Mouse (Mus musculus) small intestine, adult 2 months (tissue): Measurements from ENCODE around the gene Bsdc1. TPM values are rescaled to one million over a fixed set of nuclear protein-coding genes. Genes with fewer than 3 reads are reported as not detected.

ENCODE experiments used
- H3K27ac ChIP-seq: fragments of 200-500 bp; 2 replicates; pipeline ENCODE4 v1.5.1; 2012; ENCODE audit warnings: low read depth, low read length, control low read depth, inconsistent platforms; ENCODE audit not compliant: insufficient read depth
- H3K27me3 ChIP-seq: fragments of 200-500 bp; 2 replicates; pipeline ENCODE4 v1.6.1; 2012; ENCODE audit warnings: mild to moderate bottlenecking, moderate library complexity, low read length, inconsistent platforms; ENCODE audit not compliant: control insufficient read depth, insufficient read depth
- H3K36me3 ChIP-seq: fragments of 200-500 bp; 2 replicates; pipeline ENCODE4 v1.6.1; 2012; ENCODE audit warnings: mild to moderate bottlenecking, low read length, control low read depth, inconsistent platforms; ENCODE audit not compliant: control insufficient read depth, insufficient read depth
- H3K4me1 ChIP-seq: fragments of 200-500 bp; 2 replicates; pipeline ENCODE4 v1.6.1; 2012; ENCODE audit warnings: low read length, inconsistent platforms, mixed read lengths; ENCODE audit not compliant: control insufficient read depth, insufficient read depth, insufficient read length
- H3K4me3 ChIP-seq: fragments of 200-500 bp; 2 replicates; pipeline ENCODE4 v1.5.1; 2012; ENCODE audit warnings: low read depth, mild to moderate bottlenecking, control low read depth, inconsistent platforms, low read length, moderate library complexity
- CTCF ChIP-seq: fragments of 200-500 bp; IDR thresholded peaks from 2 replicates; pipeline ENCODE4 v1.5.1; 2012; ENCODE audit warnings: low read depth, mild to moderate bottlenecking, control low read depth, inconsistent platforms, low read length, moderate library complexity, mixed read lengths; ENCODE audit not compliant: insufficient replicate concordance, insufficient read length; ENCODE audit errors: extremely low read depth
- POLR2A ChIP-seq: fragments of 200-500 bp; IDR thresholded peaks from 2 replicates; pipeline ENCODE4 v1.6.1; 2012; ENCODE audit warnings: low read depth, mild to moderate bottlenecking, control low read depth, inconsistent platforms, low read length, moderate library complexity
- WGBS: fragments of 180-500 bp; shearing (Covaris S2); methylation state at CpG from one replicate; pipeline ENCODE4 v1.1.7; 2018; 5-methylcytosine and 5-hydroxymethylcytosine counted together
- polyA plus RNA-seq: library from polyadenylated mRNA; depleted of rRNA; stranded (reverse); fragments of >200 nt; gene quantifications from 2 replicates; pipeline ENCODE4 v1.2.3, GENCODE M21; 2012

Bsdc1 gene
- polyA plus RNA-seq, 1 experiment = 24.5 TPM

DNA sequence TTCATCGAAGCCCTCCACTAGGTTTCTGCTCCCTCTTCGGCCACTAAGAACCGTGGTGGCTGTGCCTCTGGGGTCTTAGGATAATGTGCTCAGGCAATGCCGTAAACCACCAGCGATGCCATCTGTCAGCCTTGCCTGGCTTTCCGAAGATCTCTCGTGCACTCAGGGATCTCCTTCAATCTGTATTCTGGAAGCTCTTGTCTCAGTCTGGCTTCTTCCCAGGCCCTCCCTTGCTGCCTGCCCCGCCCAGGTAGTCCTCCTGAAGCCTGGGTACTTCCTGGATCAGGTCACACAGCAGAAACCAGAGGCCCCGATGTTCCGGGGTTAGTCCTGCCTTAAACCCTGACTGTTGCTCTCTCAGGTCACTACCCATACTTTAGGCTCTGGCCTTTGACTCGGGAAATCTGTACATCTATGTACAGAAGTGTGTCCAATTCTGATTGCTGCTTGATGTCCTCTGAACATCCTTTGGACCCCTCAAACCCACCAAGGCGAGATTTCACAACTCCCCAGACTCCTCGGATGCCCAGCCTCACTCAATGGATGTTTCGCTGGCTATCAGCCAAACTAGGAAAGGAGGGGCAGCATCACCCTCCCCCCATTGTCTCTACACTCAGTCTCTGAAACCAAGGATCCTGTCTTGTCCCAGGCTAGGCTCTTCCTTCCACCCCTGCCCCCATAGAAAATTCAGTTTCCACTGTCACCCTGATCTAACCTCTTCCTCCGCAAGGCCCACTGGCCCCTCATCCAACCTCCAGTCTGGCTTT, 47.6 kb downstream of the Bsdc1 start:
- H3K4me3 ChIP-seq = no peak overlapping the region
- WGBS = 45% methylated on average over 15 of the region's 15 CpGs
- H3K27ac ChIP-seq = peak overlapping the region; percentile 56; the same call in 1 of the 2 replicates
- no peak; the same call in 1 of the 2 replicates for TF ChIP-seq POLR2A
- no peak for TF ChIP-seq CTCF
- H3K4me1 ChIP-seq = peaks cover 23% of the 10 kb centered on the region
- no peaks in the 10 kb centered on the region for H3K36me3 ChIP-seq
- peaks cover 6% of the 10 kb centered on the region for H3K27me3 ChIP-seq

DNA sequence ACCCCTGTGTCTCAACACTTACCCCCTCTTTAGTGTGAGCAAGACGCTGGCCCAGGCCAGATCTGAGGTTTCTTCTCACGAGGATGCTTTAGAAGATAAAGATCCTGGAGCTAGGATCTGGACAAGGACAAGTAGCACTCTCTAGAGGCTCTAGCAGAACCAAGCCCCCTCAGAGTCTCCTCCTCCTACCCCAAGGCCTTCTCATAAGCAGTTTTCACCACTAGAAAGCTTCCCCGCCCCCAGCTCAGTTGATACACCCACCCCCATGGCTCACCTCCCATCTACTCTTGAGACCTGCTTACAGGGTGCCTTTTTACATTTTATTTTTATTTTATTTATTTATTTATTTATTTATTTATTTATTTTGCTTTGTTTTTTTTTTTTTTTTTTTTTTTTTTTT, 48.3 kb downstream of the Bsdc1 start:
- WGBS = 86% methylated on average over 3 of the region's 3 CpGs
- H3K27me3 ChIP-seq = peaks cover 6% of the 10 kb centered on the region
- H3K36me3 ChIP-seq = no peaks in the 10 kb centered on the region
- peaks cover 22% of the 10 kb centered on the region for H3K4me1 ChIP-seq
- no peak overlapping the region for H3K27ac ChIP-seq
- H3K4me3 ChIP-seq = no peak overlapping the region
- TF ChIP-seq POLR2A (no peak), CTCF (no peak)

DNA sequence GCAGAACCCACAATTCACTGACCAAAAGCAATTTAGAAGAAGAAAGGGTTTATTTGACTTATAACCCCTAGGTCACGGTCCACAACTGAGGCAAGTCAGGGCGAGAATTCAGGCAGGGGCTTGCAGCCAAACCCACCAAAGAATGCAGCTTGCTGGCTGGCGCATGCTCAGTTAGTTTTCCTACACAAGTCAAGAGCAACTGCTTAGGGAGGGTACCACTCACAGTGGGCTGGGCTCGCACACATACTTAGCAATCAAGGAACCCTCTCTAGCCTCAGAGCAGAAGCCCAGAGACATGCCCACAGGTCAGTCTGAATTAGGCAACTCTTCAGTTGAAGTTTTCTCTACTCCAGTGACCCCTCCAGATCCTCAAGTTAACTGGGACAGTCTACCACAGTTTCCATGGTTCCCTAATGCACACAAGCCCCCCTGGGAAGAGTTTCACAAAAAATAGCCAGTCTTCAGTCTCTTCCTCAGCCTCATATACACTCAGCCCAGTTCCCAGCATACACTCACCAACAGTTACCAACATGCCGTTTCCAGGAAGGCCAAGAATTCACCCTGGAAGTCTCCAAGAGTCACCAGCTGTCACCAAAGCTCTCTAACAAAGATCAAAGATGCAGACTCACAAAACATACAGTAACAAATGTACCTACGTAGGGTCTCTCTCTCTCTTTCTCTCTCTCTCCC, 49.5 kb downstream of the Bsdc1 start:
- TF ChIP-seq POLR2A (no peak), CTCF (no peak)
- 69% methylated on average over 6 of the region's 6 CpGs for WGBS

DNA sequence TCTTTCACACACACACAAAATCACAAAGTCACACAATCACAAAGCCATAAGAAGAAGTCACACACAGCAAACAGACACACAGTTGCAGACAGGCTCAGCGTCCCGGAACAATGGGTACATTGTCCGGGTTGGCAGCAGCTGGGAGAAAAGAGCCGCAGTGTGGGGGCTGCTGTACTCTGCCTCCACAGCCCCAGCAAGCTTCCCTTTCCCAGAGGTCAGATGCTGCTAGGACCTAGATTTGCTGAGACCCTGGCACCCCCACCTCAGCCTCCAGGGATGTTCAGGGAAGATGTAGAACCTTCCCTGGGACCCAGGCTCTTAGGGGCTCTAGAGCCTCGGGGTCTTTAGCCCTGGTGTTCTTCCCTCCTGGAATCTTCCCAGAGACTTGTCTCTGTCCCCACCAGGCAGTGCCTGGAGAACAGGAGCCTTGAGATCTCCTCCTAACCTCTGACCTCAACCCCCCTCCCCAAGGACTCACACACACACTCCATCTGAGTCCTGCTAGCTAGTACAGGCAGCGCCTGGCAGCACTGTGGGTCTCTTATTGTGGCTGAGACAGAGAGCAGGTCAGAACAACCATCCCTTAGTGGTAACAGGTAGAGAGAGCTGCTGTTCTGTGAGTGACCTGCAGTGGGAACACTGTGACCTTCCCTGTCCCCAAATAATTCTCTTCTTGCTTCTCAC, 50.2 kb downstream of the Bsdc1 start:
- H3K36me3 ChIP-seq = peaks cover 4% of the 10 kb centered on the region
- TF ChIP-seq CTCF (no peak), POLR2A (no peak)
- H3K4me3 ChIP-seq = no peak overlapping the region
- peaks cover 6% of the 10 kb centered on the region for H3K27me3 ChIP-seq
- no peak overlapping the region for H3K27ac ChIP-seq
- H3K4me1 ChIP-seq = peaks cover 22% of the 10 kb centered on the region
- 51% methylated on average over 6 of the region's 6 CpGs for WGBS

More for the DNA sequence above, 49.5 kb downstream of the Bsdc1 start:
- peaks cover 1% of the 10 kb centered on the region for H3K36me3 ChIP-seq
- no peak overlapping the region for H3K4me3 ChIP-seq
- H3K27me3 ChIP-seq = peaks cover 6% of the 10 kb centered on the region
- H3K4me1 ChIP-seq = peaks cover 22% of the 10 kb centered on the region
- H3K27ac ChIP-seq = no peak overlapping the region

DNA sequence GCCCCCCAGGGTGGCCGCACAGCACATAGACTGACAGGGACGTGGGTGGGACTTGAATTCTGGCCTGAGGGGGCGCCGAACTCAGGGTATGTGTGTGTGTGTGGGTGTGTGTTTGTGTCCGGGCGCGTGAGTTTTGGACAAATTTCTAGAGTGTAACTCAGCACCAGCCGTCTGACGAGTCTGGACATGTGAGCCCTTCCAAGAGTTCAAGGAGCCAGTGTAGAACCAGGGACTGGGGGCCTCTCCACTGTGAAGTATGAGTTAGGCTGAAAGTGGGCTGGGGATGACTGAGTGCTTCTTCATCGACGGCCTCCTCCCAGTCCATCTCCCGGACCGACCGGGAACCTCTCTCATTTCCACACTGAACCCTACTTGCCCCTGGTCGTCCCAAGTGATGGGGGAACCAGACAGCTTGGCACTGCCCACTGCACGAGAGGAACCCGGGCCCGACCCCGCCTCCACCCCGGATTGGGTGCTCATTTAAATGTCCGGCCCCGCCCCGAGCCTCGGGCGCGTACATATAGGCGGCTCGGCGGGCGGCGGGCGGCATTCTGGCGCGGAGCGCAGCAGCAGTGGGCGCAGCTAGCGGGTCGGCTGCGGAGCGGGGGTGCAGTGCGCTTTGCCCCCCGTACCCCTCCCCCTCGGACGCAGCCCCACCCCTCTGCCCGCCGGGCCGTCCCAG, 51.8 kb downstream of the Bsdc1 start, which contains the start of gene Marcksl1:
TSS of gene Marcksl1 (plus strand) at position 496 of the 682 bp plus-strand sequence.
- H3K4me1 ChIP-seq = peaks cover 14% of the 10 kb centered on the region
- peaks cover 6% of the 10 kb centered on the region for H3K27me3 ChIP-seq
- no peak within 1 kb of the TSS for H3K27ac ChIP-seq
- H3K4me3 ChIP-seq = peak within 1 kb of the TSS; percentile 76
- peaks cover 17% of the 10 kb centered on the region for H3K36me3 ChIP-seq
- 13% methylated on average over 47 of the region's 47 CpGs for WGBS
- TF ChIP-seq CTCF (no peak), POLR2A (peak; percentile 65)

DNA sequence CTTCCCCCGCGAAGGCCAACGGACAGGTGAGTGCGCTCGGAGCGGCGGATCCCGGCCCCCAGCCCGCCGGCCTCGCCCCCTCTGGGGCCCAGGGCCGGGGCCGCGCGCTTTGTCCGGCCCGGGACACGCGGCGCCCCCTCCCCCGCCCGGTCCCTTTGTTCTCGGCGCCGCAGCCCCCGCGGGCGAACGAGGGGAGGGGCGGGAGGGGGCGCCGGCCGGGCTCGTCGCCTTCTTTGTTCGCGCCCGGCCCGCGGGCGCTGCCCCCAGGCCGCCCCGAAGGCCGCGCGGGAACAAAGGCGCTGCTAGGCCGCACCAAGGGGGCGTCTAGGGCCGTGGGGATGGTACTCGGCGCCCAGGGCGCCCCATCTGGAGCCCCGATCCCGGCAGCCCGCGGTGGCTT, 52.5 kb downstream of the Bsdc1 start:
- H3K4me1 ChIP-seq = peaks cover 8% of the 10 kb centered on the region
- no peak overlapping the region for H3K27ac ChIP-seq
- H3K4me3 ChIP-seq = peak overlapping the region; percentile 76
- TF ChIP-seq CTCF (no peak), POLR2A (no peak)
- peaks cover 20% of the 10 kb centered on the region for H3K36me3 ChIP-seq
- WGBS = 1% methylated on average over 56 of the region's 57 CpGs
- H3K27me3 ChIP-seq = peaks cover 6% of the 10 kb centered on the region
